Mouse (Mus musculus): ENCODE measurements around the gene Elob. TPM values are rescaled to one million over a fixed set of nuclear protein-coding genes. Genes with fewer than 3 reads are reported as not detected.

The Elob gene
- 883 and 917 TPM in 2 replicates for polyA plus RNA-seq (2012; rRNA removed)

DNA sequence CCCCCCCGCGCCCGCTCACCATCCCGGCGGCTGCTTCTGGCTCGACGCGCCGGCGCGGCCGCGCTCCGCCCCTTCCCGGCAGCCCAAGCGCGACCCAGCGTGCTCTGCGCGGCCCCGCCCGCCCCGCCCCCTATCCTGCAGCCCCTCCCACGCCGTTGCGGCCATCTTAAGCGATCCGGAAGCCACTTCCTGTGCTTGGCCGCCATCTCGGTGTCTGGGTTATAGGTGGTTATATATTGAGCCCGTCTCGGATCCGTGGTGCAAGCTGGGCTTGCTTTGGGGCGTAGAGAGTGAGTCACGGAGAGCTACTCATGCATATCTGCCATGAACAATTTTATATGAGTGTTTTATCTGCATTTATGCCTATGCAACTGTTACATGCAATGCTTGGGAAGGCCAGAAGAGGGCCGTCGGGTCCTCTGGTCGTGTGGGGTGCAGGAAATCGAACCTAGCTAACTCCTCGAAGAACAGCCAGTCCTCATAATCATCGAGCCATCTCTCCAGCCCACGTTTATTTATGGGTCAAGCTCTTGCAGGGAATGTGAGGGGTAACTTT is at the start of gene Elob:
Elob (minus strand) TSS at position 73 of the 556 bp plus-strand sequence.

GRCm38 (mm10) chr17:23867756-23868155 is 38.8 kb upstream of the Elob start, which contains the start of gene Prss21:
Gene Prss21 (plus strand): TSS chr17:23868056.

GRCm38 (mm10) chr17:23843812-23844273 is 14.9 kb upstream of the Elob start, which contains the start of the genes Prss32 and Prss41:
Gene Prss32 (plus strand): TSS chr17:23843855.
Gene Prss41 (minus strand): TSS chr17:23844172.

GRCm38 (mm10) chr17:23836006-23836575 is 7.2 kb upstream of the Elob start, which contains the start of gene Prss33:
Gene Prss33 (minus strand): TSS chr17:23836056.

GRCm38 (mm10) chr17:23790269-23791078 is 38.5 kb downstream of the Elob start, which contains the start of gene Srrm2:
Gene Srrm2 (plus strand): TSS chr17:23790532.

DNA sequence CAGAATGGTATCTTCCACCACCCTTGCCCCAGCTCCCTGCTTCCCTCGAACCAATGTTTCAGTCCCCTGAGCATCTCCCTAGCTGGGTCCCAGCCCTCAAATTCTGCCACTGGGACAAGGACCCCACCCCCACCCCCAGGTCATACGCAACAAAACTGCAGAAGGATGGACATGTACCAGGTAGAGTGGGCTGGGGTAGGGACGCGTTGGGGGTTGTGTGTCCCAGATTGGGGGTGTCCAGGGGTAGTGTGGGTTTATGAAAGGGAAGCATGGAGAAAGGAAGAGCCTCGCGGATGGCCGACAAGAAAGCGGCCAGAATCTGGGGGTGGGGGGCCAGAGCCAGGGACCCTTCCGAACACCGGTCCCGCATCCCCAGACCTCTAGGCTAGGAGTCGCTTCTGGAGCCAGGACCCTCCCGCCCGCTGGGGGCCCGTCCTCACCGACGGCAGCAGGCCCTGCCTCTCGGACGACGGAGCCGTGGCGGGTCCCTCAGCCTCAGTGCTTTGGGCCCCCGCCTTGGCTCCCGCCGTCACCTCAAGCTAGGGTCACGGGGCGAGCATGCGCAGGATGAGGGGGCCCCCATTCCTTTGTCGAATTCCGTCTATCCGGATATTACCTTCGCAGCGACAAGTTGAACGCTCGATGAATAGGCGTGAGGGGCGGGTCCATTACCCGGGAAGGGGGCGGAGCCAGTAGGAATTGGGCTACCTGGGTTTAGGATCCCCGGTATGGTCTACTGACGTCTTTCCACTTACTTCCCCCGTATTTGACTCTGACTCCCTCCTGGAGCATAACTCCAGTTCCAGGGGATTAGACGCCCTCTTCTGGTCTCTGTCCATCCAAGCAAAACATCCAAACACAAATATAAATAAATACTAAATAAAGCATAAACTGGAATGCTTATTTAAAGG is 43.1 kb downstream of the Elob start, which contains the start of gene Flywch2:
Flywch2 (minus strand) TSS at position 521 of the 911 bp plus-strand sequence.

Other genes starting within 250 kb of the Elob start
- 35.4 and 39.3 TPM in 2 replicates for gene Zfp13, start 229.6 kb downstream of the Elob start, polyA plus RNA-seq (2012; rRNA removed)
- 0.08 and 0.12 TPM in 2 replicates for gene Zscan10, start 228.3 kb downstream of the Elob start, polyA plus RNA-seq (2012; rRNA removed)
- gene Mmp25, start 183.9 kb downstream of the Elob start, polyA plus RNA-seq (2012; rRNA removed), result 0.87 and 1.0 TPM in 2 replicates
- gene Bicdl2, start 168.6 kb downstream of the Elob start, polyA plus RNA-seq (2012; rRNA removed), result 0.13 and 0.22 TPM in 2 replicates
- gene Hcfc1r1, start 155.5 kb downstream of the Elob start, polyA plus RNA-seq (2012; rRNA removed), result 86.9 and 88.9 TPM in 2 replicates
- gene Thoc6, start 155.3 kb downstream of the Elob start, polyA plus RNA-seq (2012; rRNA removed), result 28.9 and 33.0 TPM in 2 replicates
- 2.5 and 3.4 TPM in 2 replicates for gene Tnfrsf12a, start 151.7 kb downstream of the Elob start, polyA plus RNA-seq (2012; rRNA removed)
- 0.54 and 0.72 TPM in 2 replicates for gene Cldn6, start 149.9 kb downstream of the Elob start, polyA plus RNA-seq (2012; rRNA removed)
- gene Cldn9, start 145.1 kb downstream of the Elob start, polyA plus RNA-seq (2012; rRNA removed), result 0.40 and 0.47 TPM in 2 replicates
- gene 1520401A03Rik, start 106.4 kb downstream of the Elob start, polyA plus RNA-seq (2012; rRNA removed), result 0.17 and 0.32 TPM in 2 replicates
- 19.8 and 20.8 TPM in 2 replicates for gene Pkmyt1, start 102.8 kb downstream of the Elob start, polyA plus RNA-seq (2012; rRNA removed)
- 33.9 and 34.7 TPM in 2 replicates for gene Paqr4, start 88.3 kb downstream of the Elob start, polyA plus RNA-seq (2012; rRNA removed)
- gene Kremen2, start 83.3 kb downstream of the Elob start, polyA plus RNA-seq (2012; rRNA removed), result 1.3 and 1.6 TPM in 2 replicates
- 80.5 and 83.9 TPM in 2 replicates for gene Flywch1, start 57.5 kb downstream of the Elob start, polyA plus RNA-seq (2012; rRNA removed)
- 46.4 and 59.7 TPM in 2 replicates for gene Flywch2, start 43.1 kb downstream of the Elob start, polyA plus RNA-seq (2012; rRNA removed)
- gene Srrm2, start 38.6 kb downstream of the Elob start, polyA plus RNA-seq (2012; rRNA removed), result 446 and 518 TPM in 2 replicates
- gene Prss33, start 6.9 kb upstream of the Elob start, polyA plus RNA-seq (2012; rRNA removed), result 0.26 and 0.27 TPM in 2 replicates
- 1.6 and 1.8 TPM in 2 replicates for gene Prss32, start 14.7 kb upstream of the Elob start, polyA plus RNA-seq (2012; rRNA removed)
- gene Prss41, start 15.0 kb upstream of the Elob start, polyA plus RNA-seq (2012; rRNA removed), result 1.6 and 1.7 TPM in 2 replicates
- not detected in 2 replicates for gene Prss21, start 38.9 kb upstream of the Elob start, polyA plus RNA-seq (2012; rRNA removed)
- gene Dcpp1, start 51.7 kb upstream of the Elob start, polyA plus RNA-seq (2012; rRNA removed), result not detected in 2 replicates
- gene Dcpp2, start 51.7 kb upstream of the Elob start, polyA plus RNA-seq (2012; rRNA removed), result not detected in 2 replicates
- gene Dcpp3, start 88.3 kb upstream of the Elob start, polyA plus RNA-seq (2012; rRNA removed), result not detected in 2 replicates
- gene Sbp, start 112.5 kb upstream of the Elob start, polyA plus RNA-seq (2012; rRNA removed), result not detected in 2 replicates
- gene Sbpl, start 126.1 kb upstream of the Elob start, polyA plus RNA-seq (2012; rRNA removed), result not detected in 2 replicates
- 0.45 and 0.56 TPM in 2 replicates for gene Prss30, start 151.4 kb upstream of the Elob start, polyA plus RNA-seq (2012; rRNA removed)
- gene Prss22, start 169.0 kb upstream of the Elob start, polyA plus RNA-seq (2012; rRNA removed), result 3.5 TPM in 1 of 2 replicates, not detected in the other
- 11.0 TPM in 1 of 2 replicates, not detected in the other for gene Prss27, start 209.0 kb upstream of the Elob start, polyA plus RNA-seq (2012; rRNA removed)
- gene Kctd5, start 244.3 kb upstream of the Elob start, polyA plus RNA-seq (2012; rRNA removed), result 76.6 and 78.1 TPM in 2 replicates

All from central nervous system, embryonic 18 days (tissue).